Mouse (Mus musculus) A20 (cell line): ENCODE measurements around the gene Arnt2.
A peak's percentile ranks its signal among the peaks of the same experiment; 100 is the strongest.

Experiments
- DNase-seq: peaks from one replicate; pipeline ENCODE4 v3.0.0-alpha.2; 2011; ENCODE audit warnings: low read depth, low spot score

Gene Arnt2

GRCm38 (mm10) chr7:84348145-84348911, 61.6 kb downstream of the Arnt2 start:
- DNase-seq, result no peak

GRCm38 (mm10) chr7:84343160-84343559, 66.8 kb downstream of the Arnt2 start:
- DNase-seq, result peak; percentile 10

DNA sequence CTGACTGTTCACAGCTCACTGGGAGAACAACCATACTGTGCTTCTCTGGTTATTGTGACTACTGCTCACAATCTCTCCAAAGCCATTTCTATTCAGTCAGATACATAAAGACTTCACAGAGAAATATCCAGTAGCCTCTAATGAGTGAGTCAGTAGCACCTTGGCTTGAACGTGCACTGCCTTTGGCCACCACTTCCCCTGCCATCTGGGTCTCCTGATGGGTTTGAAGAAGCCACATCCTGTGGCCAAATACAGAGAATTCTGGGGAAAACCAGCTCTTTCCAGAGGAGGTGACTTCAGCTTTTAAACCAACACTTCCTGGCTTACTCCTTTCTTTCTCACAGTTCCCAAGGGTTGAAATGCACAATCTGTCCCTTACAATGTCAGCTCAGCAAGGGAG, 69.0 kb downstream of the Arnt2 start:
- no peak for DNase-seq

- no peak for DNase-seq
These were observed 70.8 kb downstream of the Arnt2 start for GRCm38 (mm10) chr7:84339186-84339585.

- no peak for DNase-seq
These were observed 72.2 kb downstream of the Arnt2 start for GRCm38 (mm10) chr7:84337768-84338167.

DNA sequence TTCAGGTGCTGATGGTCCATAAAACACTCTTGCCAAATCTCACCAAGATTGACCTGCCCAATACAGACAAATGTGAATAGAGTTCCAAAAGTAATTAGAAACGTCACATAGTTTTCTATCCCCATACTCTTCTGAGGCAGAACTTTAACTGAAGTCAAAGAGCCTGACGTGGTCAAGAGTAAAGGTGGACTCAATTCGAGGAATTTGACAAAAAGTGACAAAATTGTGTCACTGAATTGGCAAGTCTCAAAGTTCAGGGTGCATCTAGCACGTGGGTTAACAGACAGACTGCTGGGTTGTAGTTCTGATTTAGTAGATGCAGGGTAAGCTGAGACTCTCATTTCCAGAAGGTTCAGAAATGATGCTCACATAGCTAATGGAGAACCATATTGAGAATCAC, 73.1 kb downstream of the Arnt2 start:
- DNase-seq, result no peak

DNA sequence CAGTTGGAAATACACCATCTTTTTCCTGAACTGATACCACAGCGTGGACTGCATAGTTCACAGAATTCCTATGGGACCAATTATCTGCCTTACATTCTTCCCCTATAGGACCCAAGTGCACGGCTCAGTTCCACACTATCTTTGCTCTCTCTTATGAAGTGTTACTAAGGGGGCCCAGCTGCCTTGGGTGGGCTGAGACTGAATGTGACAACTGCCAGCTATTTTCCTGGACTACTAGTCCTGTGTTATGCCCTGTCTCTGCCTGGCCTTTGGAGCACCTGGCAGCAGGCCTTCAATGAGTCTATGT, 73.4 kb downstream of the Arnt2 start:
- DNase-seq, result no peak

DNA sequence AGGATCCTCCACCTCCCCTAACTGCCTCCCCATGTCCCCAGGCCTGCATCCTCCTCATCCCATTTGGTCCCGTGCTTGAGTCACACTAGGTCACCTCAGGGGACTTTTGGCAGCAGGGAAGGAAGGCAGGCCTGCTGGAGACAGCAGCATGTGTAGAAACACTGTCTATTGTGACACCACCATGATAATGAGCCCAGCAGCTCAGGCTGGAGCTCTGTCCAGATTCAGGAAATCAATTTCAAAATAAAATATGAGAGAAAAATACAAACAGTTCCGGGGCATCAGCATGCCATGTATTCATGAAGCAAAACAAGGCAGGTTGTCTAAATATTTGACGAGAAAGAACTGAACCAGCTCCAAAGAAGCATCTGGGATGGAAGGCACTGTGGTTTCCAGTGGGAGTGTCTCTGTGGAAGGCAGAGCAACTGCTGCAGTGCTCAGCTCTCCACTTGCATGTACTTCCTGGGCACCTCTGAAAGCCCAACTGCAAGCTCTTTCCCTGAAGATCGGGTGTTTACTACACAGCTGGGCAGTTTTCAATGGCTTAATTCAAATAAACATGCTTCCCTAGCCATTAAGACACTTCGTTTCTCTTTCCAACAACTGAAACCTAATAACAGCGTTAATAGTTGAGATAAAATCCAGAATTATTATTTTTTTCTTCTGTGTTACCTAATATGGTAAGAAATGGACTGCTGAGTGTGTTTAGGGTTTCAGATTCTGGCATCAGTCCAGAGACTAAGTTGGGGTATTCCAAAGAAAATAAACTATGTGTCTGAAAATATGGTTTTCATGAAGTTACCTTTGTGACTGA, 74.0 kb downstream of the Arnt2 start:
- DNase-seq, result no peak

DNA sequence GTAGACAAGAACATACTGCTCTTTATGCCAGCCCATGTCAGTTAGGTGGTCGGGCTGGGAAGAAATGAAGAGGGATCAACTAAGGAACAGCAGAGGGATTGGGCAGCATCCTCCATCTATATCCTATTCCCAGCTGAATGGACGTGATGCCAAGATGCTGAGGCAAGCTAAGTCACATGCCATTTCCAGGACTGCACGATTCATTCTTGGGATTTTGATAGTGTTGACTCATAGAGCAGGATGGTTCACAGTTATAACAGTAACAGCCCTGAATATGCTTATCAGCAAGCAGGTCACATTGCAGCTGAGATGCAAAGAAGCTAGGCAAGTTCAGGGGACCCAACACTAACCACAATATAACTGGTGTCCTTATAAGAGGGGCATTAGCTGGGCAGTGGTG, 76.0 kb downstream of the Arnt2 start:
- no peak for DNase-seq

DNA sequence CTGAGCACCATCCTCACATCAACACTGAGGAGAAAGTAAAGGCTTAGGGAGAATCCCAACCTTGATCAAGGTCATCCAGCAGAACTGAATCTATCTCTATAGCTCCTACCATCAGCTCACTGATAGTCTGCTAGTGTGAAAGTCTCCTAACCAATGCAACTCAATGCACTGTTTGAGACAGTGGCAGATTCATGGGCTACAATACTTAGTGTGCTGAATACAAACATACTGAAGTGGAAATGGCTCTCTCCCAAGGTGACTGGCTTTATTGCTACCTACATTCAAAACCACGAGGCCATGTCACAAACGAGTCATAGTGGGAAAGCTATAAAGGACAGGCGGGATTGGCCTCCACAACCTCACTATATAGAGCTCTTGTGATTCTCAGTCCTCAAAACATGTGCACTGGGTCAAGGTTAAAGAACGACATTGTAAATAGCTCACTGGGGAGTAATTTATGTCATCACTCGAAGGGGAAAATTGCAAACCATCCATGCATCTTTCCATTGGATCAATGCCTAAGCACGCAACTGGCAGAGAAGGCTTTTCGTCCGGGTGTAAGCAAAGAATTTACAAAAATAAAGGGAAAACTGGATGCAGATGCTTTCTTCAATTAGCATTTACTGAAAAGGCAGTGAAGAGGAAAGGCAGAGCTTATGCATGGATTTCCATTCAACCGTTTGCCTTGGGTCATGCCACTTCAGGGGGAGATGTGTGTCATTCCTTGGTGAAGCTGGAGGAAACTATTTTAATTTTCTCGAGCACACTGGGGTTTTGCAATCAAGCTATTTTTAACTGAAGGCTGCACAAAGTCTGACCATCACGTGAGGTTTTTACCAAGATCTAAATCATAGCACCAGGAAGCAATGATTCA, 77.4 kb downstream of the Arnt2 start:
- no peak for DNase-seq

GRCm38 (mm10) chr7:84329174-84329583, 80.8 kb downstream of the Arnt2 start:
- no peak for DNase-seq

DNA sequence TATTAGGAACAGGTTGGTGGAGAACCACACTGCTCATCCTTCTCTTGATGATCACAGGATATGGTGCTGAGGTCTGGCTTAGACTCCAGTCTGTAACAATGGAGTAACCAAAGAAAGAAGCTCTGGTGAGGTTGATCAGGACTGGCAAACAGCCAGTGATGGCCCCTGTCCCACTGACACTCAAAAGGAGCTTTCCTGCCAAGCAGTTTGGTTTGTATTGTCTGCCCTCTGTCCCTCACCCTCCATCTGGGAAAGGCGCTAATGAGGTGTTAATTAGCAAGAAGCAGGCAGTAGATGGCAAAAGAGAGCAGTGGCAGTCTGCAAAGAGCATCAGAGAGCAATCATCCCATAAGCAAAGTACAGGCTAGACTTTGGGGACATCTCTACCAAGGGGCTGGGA, 81.2 kb downstream of the Arnt2 start:
- no peak for DNase-seq

- no peak for DNase-seq
These were observed 84.2 kb downstream of the Arnt2 start for GRCm38 (mm10) chr7:84325570-84326328.

GRCm38 (mm10) chr7:84321542-84321941, 88.4 kb downstream of the Arnt2 start:
- no peak for DNase-seq

- peak; percentile 30 for DNase-seq
These were observed 94.5 kb downstream of the Arnt2 start for GRCm38 (mm10) chr7:84315353-84316003.

DNA sequence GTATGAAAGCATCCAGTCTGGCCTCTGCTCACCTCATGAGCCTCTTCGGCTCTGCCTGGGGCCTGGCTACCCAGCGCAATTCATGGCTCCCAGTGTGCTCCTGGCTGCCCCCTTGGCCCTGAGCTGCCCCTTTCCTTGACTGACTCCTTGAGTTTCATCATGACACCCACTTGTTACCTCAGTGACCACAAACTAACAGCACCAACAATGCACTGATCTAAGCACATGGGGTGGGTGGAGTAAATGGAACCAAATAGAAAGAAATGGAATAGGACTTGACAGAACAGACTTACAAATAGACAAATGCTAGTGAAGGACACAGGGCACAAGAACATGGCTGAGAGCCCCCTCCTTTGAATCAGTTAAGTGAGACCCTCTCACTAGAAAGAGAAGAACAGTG, 95.2 kb downstream of the Arnt2 start:
- DNase-seq, result no peak

GRCm38 (mm10) chr7:84311624-84312023, 98.4 kb downstream of the Arnt2 start:
- no peak for DNase-seq

DNA sequence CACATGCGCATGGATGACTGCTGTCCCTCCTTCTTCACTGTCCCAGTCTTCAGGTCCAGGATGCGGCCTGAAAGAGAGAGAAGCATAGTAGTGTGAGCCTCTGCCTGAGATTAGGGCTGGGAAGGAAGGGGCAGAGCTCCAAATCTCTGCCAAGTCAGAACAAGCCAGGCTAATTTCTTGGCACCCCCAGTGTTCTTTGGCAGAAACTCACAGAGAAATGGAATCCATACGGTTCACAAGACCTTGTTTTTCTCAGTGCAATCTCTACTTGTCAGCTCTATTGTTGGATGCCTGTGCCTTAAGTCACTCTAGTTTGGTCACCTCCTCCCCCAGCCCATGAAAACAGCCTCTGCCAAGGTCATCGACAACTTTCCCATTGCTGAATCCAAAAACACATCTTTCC, 99.1 kb downstream of the Arnt2 start:
- no peak for DNase-seq

GRCm38 (mm10) chr7:84307329-84307925, 102.5 kb downstream of the Arnt2 start:
- DNase-seq, result no peak

DNA sequence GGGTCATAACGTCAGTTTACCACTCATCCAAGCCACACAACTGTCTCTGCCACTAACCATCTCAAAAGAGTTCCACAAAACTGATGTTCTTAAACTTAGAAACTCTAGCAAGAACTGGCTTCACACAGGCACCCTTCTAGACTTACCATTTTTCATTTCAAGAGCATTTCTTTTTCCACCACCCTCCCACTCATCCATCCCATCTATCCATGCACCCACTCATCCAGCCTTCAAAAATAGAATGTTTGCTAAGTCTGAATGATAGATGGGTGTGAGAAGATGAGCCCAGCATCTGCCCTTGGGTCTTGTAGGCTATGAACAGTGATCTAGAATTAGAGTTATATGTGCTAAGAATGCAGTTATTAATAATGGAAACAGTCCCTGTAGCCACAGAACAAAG, 109.7 kb downstream of the Arnt2 start:
- no peak for DNase-seq

- no peak for DNase-seq
These were observed 110.4 kb downstream of the Arnt2 start for GRCm38 (mm10) chr7:84299601-84300000.
